Mouse (Mus musculus): Measurements from ENCODE around the gene Hoxc12.

The Hoxc12 gene

GRCm38 (mm10) chr15:102965892-102966775 lies 29.6 kb downstream of the Hoxc12 start:
- DNase-seq: peak; percentile 68 to 77

- no peak for DNase-seq
These were observed 30.3 kb downstream of the Hoxc12 start, which contains the start of gene Hoxc10 for GRCm38 (mm10) chr15:102966776-102967311. Gene Hoxc10, plus strand, starts transcription at chr15:102966796.

- no peak for DNase-seq
These were observed 30.7 kb downstream of the Hoxc12 start, which contains the start of gene Hoxc5 for GRCm38 (mm10) chr15:102967312-102967510. Gene Hoxc5, plus strand, starts transcription at chr15:102967443.

DNA sequence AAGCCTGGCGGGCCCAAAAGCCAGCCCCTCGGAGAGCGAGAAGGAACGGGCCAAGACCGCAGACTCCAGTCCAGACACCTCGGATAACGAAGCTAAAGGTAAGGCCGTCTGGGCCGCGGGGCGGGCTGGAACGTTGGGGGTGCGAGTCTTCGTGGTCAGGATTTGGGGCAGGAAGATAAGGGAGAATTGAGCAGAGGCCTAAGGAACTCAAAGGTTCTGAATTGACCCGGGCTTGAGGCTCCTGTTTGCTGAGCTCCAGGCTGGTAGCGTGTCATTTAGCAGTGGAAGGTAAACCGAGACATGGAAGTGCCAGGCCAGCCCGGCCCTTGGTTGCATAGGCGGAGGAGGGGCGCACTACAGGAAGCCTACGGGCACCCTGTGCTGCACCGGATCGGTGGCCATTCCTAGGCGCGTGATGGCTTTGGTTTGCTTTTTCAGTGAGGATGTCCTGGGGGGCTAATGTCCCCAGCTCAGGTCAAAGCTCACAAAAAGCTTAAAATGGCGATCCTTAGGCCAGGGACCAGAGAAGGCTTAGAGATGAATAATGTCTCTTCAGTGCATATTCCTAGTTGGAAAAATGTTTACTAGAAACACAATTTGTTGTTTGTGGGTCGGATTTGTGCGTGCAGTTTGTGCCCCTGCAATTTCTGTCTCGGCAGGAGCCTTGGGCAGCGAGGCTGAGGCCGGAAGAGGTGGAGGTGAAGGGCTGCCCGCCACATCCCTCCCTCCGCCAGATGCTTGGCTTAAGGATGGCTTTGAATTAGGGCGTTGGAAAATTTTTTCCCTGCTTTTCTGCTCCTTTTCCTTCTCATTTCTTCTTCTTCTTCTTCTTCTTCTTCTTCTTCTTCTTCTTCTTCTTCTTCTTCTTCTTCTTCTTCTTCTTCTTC lies 31.2 kb downstream of the Hoxc12 start:
- DNase-seq: no peak

- DNase-seq: no peak
These were observed 32.7 kb downstream of the Hoxc12 start for GRCm38 (mm10) chr15:102969296-102969695.

- no peak for DNase-seq
These were observed 34.2 kb downstream of the Hoxc12 start for GRCm38 (mm10) chr15:102970740-102971139.

DNA sequence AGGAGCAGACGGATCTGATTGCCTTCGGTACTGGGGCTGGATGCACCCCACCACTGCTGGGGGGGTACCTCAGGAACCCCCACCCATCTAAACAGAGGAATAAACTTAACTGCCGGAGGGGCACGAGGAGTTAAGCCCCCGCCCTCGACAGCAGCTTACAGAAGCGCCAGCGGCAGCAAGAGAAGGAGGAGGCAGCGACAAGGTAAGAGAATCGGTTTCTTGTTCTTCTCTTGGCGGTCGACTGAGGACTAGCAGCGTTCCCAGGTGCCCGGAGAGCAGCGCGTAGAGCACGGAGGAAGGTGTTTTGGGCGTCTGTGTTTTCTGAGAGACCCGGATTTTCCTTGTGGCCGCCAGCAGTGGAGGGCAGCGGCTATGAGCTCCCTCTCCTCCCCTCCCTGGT lies 35.7 kb downstream of the Hoxc12 start:
- no peak for DNase-seq

- DNase-seq: no peak
These were observed 36.2 kb downstream of the Hoxc12 start for GRCm38 (mm10) chr15:102972753-102973152.

DNA sequence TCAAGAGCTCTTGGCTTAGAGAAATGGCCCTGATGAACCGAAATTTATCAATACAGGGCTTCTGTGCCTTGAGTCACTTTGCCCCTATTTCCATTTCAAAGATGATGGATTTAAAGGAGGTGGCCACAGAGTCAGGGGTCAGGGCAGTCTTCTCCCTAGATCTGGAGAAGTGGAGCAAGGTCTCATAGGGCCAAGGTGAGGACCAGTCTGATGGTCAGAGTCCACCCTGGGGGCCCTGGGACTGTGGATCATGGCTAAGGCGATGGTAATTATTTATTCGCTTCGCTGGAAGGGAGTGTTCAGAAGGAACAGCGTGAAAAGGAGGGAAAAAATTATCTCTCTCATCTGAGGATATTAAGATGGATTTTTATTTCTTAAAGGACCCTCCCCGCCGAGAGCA lies 38.5 kb downstream of the Hoxc12 start:
- DNase-seq: no peak

DNA sequence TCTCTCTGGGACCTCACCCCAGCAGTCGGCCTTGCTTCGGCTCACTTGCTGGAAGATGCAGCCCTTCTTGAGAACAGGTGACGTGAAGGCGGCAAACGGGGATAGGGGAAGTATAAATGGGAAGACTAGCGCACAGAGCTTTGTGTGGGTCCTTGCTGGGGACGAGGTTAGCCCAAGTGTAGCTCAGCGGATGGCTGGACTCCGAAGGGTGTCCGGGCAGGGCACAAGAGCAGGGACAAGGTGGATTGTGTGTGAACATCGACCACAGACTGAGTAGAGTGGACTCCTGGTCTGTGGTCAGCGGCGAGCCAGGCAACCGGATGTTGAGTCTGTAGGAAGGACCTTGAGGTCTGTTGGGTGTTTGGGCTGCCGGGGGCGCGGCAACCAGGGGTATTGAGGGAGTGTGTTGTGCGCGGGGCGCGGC lies 39.1 kb downstream of the Hoxc12 start:
- DNase-seq: no peak

GRCm38 (mm10) chr15:102976171-102976570 lies 39.6 kb downstream of the Hoxc12 start, which contains the start of gene Hoxc9:
Gene Hoxc9, plus strand, starts transcription at chr15:102976439.
- no peak for DNase-seq

- no peak for DNase-seq
These were observed 40.3 kb downstream of the Hoxc12 start for GRCm38 (mm10) chr15:102976631-102977422.

DNA sequence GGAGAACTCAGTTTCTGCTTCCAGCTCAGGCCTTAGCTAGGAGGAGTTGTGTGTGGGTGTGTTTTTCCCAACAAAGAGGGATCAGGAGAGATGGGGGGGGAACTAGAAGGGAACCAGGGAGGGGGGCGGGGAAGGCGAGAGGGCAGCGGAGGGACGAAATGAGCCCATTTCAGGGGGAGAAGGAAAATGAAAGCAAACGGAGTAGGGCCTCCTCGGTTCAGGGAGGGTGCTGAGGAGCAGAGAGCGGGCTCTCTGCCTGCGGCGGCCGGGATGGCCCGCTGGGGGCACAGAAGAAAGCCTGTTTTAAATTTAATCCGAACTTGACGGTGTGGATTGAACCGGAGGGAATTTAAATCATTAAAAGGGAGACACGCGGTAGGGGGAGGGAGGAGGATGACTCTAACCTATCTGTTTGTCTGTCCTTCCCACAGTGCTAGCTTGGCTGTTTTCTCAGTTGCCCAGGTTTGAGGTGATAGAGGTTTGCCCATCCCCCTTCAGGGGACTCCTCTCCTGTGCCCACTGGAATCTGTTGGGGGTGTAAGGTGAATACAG lies 40.9 kb downstream of the Hoxc12 start:
- no peak for DNase-seq

- no peak for DNase-seq
These were observed 42.3 kb downstream of the Hoxc12 start for GRCm38 (mm10) chr15:102978615-102979515.

- DNase-seq: no peak
These were observed 43.4 kb downstream of the Hoxc12 start for GRCm38 (mm10) chr15:102979936-102980335.

- DNase-seq: no peak
These were observed 43.8 kb downstream of the Hoxc12 start for GRCm38 (mm10) chr15:102980352-102980751.

DNA sequence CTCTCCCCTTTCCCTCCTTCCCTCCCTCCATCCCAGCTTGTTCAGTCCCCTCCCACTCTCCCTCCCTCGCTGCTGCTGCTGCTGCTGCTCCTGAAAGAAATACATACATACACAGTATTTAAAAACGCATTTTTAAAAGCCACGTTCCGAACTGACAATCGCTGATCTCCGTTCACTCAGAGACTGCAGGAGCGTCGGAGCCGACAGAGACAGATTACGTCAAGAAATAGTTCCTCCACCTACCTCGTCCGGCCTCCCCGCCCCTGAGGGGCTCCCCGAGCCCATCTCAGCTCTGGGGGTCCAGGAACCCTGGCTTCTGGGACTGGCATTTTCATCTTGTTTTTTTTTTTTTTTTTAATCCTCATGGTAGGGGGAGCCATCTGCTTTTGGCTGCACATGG lies 44.4 kb downstream of the Hoxc12 start:
- DNase-seq: no peak

GRCm38 (mm10) chr15:102981379-102982288 lies 45.1 kb downstream of the Hoxc12 start:
- peak in 1 of 2 experiments; percentile 39 for DNase-seq

GRCm38 (mm10) chr15:102983716-102984115 lies 47.2 kb downstream of the Hoxc12 start:
- DNase-seq: no peak

DNA sequence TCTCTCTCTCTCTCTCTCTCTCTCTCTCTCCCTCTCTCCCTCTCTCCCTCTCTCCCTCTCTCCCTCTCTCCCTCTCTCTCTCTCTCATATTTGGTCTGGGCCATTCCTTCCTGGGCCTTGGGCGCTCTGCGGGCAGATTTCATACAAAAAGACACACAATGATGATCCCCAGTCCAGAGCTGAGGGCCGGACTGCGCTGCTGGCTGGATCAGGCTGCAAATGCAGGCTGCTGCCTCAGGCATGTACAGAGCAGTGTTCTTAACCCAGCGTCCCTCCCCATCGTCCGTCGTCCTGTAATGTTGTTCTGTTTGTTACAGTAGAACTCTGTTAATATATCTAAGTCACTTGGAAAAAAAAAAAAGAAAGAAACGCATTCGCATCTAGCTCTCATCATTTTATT lies 48.0 kb downstream of the Hoxc12 start:
- DNase-seq: no peak

Data from lung, postnatal 4 days (tissue).